Mouse (Mus musculus) hindbrain, embryonic 12.5 days (tissue): Measurements from ENCODE around the gene Wnk3. TPM values are rescaled to one million over a fixed set of nuclear protein-coding genes. Genes with fewer than 3 reads are reported as not detected.
"Not testable (repeated sequence)": the region's sequence is repeated elsewhere in the genome, so short reads cannot be mapped to it uniquely, and the experiment has no call there.

Source experiments
- ATAC-seq: fragments of 200-750 bp; cut with Nextera tagmentation; 2 replicates; pipeline ENCODE4 v1.8.0; 2017; ENCODE audit warnings: moderate TSS enrichment; ENCODE audit not compliant: low FRiP score
- H3K27ac ChIP-seq: fragments of 300-500 bp; sonication (generic); 2 replicates; pipeline ENCODE4 v1.5.1; 2016; ENCODE audit warnings: mild to moderate bottlenecking
- H3K27me3 ChIP-seq: fragments of 300-500 bp; sonication (generic); 2 replicates; pipeline ENCODE4 v1.6.1; 2016; ENCODE audit warnings: mild to moderate bottlenecking
- H3K36me3 ChIP-seq: fragments of 300-500 bp; sonication (generic); 2 replicates; pipeline ENCODE4 v1.6.1; 2016; ENCODE audit warnings: mild to moderate bottlenecking
- H3K4me1 ChIP-seq: fragments of 300-500 bp; sonication (generic); 2 replicates; pipeline ENCODE4 v1.6.1; 2016
- H3K4me2 ChIP-seq: fragments of 300-500 bp; sonication (generic); replicated peaks from 2 replicates; pipeline ENCODE4 v1.6.1; 2016; ENCODE audit warnings: mild to moderate bottlenecking
- H3K4me3 ChIP-seq: fragments of 300-500 bp; sonication (generic); 2 replicates; pipeline ENCODE4 v1.5.1; 2016; ENCODE audit warnings: mild to moderate bottlenecking
- H3K9ac ChIP-seq: fragments of 300-500 bp; sonication (generic); 2 replicates; pipeline ENCODE4 v1.6.1; 2016; ENCODE audit warnings: mild to moderate bottlenecking, moderate library complexity
- H3K9me3 ChIP-seq: fragments of 300-500 bp; sonication (generic); replicated peaks from 2 replicates; pipeline ENCODE4 v1.6.1; 2016; ENCODE audit warnings: mild to moderate bottlenecking
- WGBS: fragments of 180-500 bp; shearing (Covaris S2); methylation state at CpG from one replicate; pipeline ENCODE4 v1.1.7; 2016; 5-methylcytosine and 5-hydroxymethylcytosine counted together
- polyA plus RNA-seq: library from polyadenylated mRNA; unstranded; fragments of >200 nt; fragmentation: Nextera tagmentation; extraction: Ambion mirVana; gene quantifications from 2 replicates; pipeline ENCODE4 v1.2.1, GENCODE M21; 2016

The Wnk3 gene
- polyA plus RNA-seq, result 18.3 and 19.5 TPM in 2 replicates

DNA sequence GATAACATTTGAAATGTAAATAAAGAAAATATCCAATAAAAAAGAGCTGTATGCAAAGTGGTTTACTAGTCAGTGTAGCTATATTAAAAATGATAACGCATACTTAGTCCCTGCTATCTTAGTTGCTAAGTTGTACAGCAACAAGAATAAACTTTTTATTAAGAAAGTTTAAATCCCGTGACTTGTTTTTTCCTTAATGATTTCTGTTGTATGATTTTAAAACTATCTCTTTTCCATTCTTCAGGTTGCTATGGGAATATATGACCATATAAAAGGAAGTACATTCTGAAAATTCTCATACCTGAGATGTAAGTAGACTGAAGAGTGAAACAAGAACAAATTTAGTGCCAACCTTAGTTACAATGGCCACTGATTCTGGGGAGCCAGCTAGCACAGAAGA lies at the start of gene Wnk3:
Gene Wnk3 (plus strand): TSS at position 301 of the 400 bp plus-strand sequence.
- no peaks in the 10 kb centered on the region for H3K9me3 ChIP-seq
- no peaks in the 10 kb centered on the region for H3K27me3 ChIP-seq
- no peak within 1 kb of the TSS for H3K4me3 ChIP-seq
- H3K4me1 ChIP-seq, result no peaks in the 10 kb centered on the region
- WGBS, result 96% methylated on average over 2 of the region's 2 CpGs
- no peak within 1 kb of the TSS for H3K4me2 ChIP-seq
- H3K9ac ChIP-seq, result no peak within 1 kb of the TSS
- no peak within 1 kb of the TSS for H3K27ac ChIP-seq
- ATAC-seq, result no peak
- H3K36me3 ChIP-seq, result no peaks in the 10 kb centered on the region

DNA sequence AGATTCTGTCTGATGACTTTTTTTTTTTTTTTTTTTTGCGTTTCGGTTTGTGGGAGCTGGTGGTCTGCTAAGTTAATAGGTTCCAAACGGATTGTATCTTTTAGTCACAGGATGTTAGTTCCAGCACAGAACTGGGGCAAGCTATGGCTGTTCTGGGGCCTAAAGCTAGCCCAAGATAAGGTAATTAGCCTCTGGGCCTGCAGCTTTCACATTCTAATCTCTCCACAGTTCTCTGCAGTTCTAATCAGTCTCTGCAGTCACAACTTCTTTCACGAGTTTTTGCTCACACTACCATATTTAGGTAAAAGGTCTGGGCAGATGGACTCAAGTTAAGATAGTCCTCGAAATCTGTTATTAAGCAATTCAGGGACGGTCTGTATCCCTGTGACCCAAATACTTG lies 39.5 kb upstream of the Wnk3 start:
- 76% methylated on average over 6 of the region's 6 CpGs for WGBS
- ATAC-seq, result no peak

DNA sequence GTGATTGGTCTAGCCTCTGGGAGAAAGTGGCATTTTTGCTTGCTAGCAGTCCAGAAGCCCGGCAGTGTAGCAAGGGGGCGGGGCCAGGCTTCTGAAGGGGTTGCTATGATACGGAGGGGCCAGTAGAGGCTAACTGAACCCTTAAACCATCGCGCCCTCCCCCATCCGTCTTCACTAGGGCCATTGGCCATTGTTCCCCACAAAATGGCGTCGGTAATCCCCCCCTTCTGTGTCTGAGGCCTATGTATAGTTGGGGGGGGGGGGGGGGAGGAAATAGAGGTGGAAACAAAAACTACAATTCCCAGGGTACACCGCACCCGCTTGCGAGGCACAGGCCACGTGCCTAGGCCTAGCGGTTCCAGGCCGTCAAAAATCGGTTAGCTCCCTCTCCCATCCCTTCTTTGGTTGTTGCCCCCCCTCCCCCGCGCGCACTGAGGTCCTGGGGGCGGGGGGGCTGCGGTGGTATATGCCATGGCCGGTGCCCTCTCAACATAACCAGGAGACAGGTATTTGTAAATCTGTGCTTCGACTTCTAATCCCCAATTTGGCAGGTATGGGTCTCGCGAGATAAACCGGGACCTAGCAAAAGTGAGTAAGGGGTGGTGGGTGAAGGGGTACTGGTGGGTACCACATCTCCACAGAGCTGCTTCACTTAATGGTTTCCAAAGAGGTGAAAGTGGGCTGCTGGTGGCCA lies 29.3 kb upstream of the Wnk3 start:
- peak overlapping the region; percentile 52 for H3K4me2 ChIP-seq
- WGBS, result 25% methylated on average over 24 of the region's 25 CpGs
- H3K27me3 ChIP-seq, result no peaks in the 10 kb centered on the region
- peak overlapping the region; percentile 45; the same call in 1 of the 2 replicates for H3K9ac ChIP-seq
- H3K4me1 ChIP-seq, result no peaks in the 10 kb centered on the region
- H3K9me3 ChIP-seq, result no peaks in the 10 kb centered on the region
- H3K27ac ChIP-seq, result peak overlapping the region; percentile 88
- H3K4me3 ChIP-seq, result peak overlapping the region; percentile 43
- ATAC-seq, result peak; percentile 82
- H3K36me3 ChIP-seq, result no peaks in the 10 kb centered on the region

More for the DNA sequence above, 39.5 kb upstream of the Wnk3 start:
- H3K4me2 ChIP-seq, result no peak overlapping the region
- H3K36me3 ChIP-seq, result no peaks in the 10 kb centered on the region
- no peaks in the 10 kb centered on the region for H3K9me3 ChIP-seq
- no peaks in the 10 kb centered on the region for H3K27me3 ChIP-seq
- H3K4me3 ChIP-seq, result no peak overlapping the region
- no peak overlapping the region for H3K9ac ChIP-seq
- no peaks in the 10 kb centered on the region for H3K4me1 ChIP-seq
- no peak overlapping the region for H3K27ac ChIP-seq

DNA sequence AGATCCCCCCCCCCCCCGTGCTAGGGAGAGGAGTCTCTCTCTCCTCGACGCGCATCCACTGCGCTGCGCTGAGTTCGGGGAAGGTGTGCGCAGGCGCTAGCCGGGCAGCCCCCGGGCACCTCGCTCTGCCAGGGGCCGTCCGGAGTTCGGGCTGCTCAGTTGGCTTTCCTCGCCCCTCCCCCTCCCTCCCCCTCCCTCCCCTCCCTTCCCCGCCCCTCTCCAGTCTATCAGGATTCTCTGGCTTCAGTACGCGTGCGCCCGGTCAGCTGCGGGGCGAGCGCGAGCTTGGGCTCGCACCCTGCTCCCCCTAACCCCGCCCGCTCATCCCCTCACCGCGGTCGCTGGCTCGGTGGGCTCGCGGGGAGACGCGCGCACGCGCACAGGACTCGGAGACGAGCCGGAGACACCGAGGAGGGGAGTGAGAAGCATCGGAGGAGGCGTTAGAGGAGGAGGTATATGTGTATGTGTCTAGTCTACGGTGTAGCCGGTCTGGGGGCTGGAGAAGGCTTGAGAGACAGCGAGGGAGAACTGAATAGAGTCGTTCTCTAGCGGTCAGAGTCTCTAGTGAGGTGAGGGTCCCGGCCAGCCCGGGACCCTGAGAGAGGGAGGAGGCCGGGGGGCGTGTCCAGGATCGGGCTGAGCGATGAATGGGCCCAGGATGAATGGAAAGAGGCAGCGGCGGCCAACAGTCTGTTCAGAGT lies 28.5 kb upstream of the Wnk3 start:
- H3K27ac ChIP-seq, result peak overlapping the region; percentile 88
- H3K4me3 ChIP-seq, result peak overlapping the region; percentile 43
- H3K27me3 ChIP-seq, result no peaks in the 10 kb centered on the region
- H3K4me1 ChIP-seq, result no peaks in the 10 kb centered on the region
- WGBS, result 18% methylated on average over 24 of the region's 58 CpGs
- peak; percentile 93 for ATAC-seq
- H3K9me3 ChIP-seq, result no peaks in the 10 kb centered on the region
- H3K4me2 ChIP-seq, result peak overlapping the region; percentile 52
- H3K36me3 ChIP-seq, result no peaks in the 10 kb centered on the region
- H3K9ac ChIP-seq, result peak overlapping the region; percentile 58

DNA sequence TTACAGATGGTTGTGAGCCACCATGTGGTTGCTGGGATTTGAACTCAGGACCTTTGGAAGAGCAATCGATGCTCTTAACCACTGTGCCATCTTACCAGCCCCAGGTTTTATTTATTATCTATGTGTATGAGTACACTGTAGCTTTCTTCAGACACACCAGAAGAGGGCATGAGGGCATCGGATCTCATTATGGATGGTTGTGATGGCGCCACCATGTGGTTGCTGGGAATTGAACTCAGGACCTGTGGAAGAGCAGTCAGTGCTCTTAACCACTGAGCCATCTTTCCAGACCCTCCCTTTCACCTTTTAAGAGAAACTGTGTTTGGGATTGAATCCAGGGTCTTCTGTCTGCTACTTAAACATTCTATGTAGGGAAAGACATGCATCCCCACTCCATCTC lies 24.7 kb upstream of the Wnk3 start:
- not testable (repeated sequence) for H3K27me3 ChIP-seq, ATAC-seq, H3K9me3 ChIP-seq, H3K4me2 ChIP-seq, H3K4me1 ChIP-seq, H3K27ac ChIP-seq, H3K4me3 ChIP-seq, H3K36me3 ChIP-seq, H3K9ac ChIP-seq
- 60% methylated on average over 3 of the region's 3 CpGs for WGBS

DNA sequence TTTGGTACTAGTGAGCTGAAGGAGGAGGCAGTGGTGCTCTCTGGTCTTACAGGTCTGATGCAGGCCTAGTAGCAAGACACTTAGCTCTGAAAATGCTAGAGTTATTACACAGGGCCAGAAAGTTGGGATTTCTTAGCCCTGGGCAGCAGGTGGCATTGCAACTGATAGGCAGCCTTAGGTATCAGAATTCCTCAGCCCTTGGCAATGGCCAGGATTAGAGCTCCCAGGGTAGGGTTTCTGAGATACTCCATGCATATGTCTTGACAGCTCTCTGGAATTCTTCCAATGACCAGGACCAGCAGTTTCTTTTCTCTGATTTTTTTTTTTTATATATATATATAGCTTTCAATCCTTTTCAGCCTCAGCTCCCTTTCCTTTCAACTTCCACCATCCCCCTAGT lies 100.5 kb downstream of the Wnk3 start:
- Histone ChIP-seq H3K9me3 (no peaks in the 10 kb centered on the region), H3K36me3 (peaks cover 5% of the 10 kb centered on the region; the same call in 1 of the 2 replicates), H3K4me1 (no peaks in the 10 kb centered on the region), H3K27me3 (peaks cover 3% of the 10 kb centered on the region; the same call in 1 of the 2 replicates), H3K9ac (no peak overlapping the region), H3K4me2 (no peak overlapping the region), H3K4me3 (no peak overlapping the region), H3K27ac (no peak overlapping the region)
- no peak for ATAC-seq

DNA sequence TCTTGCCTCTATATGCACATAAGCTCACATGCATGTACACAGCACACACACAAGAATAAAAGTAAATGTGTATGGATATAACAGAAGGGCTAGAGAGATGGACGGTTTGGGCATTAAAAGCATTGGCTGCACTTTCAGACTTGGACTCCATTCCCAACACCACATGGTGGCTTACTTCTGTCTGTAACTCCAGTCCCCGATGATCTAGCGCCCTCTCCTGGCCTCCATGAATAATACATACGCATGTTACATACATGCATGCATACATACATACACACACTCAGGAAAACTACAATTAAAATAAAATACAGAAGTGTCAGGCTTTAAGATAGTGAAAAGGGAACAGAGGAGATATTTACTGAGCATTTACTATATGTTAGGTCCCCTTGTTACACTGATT lies 115.9 kb downstream of the Wnk3 start:
- WGBS, result 79% methylated on average over 4 of the region's 4 CpGs
- Histone ChIP-seq H3K9ac (no peak overlapping the region), H3K4me1 (no peaks in the 10 kb centered on the region), H3K9me3 (no peaks in the 10 kb centered on the region), H3K4me3 (no peak overlapping the region), H3K27me3 (peaks cover 9% of the 10 kb centered on the region; the same call in 1 of the 2 replicates), H3K36me3 (no peaks in the 10 kb centered on the region), H3K4me2 (no peak overlapping the region), H3K27ac (no peak overlapping the region)
- no peak for ATAC-seq

DNA sequence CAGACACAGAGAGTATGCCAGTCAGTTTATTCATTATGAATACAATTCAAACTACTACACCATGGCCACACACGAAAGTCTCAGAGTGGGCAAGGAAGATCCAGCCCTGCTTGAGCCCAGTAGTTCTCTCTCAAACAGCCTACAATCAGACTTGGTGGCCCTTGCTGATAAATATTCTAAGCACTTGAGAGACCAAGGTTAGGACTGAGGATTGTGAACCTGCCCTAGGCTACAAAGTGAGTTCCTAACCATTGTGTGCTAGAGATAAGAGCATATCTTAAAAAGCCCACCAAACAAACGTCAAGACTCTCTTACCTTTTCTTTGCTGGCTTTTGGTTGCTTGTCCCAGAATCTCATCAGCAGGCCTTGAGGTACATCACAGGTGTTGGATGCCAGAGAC lies 135.7 kb downstream of the Wnk3 start:
- no peak overlapping the region for H3K4me3 ChIP-seq
- ATAC-seq, result no peak
- H3K9ac ChIP-seq, result no peak overlapping the region
- no peaks in the 10 kb centered on the region for H3K36me3 ChIP-seq
- H3K27ac ChIP-seq, result no peak overlapping the region
- H3K4me2 ChIP-seq, result no peak overlapping the region
- H3K9me3 ChIP-seq, result no peaks in the 10 kb centered on the region
- peaks cover 8% of the 10 kb centered on the region; the same call in 1 of the 2 replicates for H3K27me3 ChIP-seq
- 76% methylated on average over 2 of the region's 2 CpGs for WGBS
- H3K4me1 ChIP-seq, result no peaks in the 10 kb centered on the region

DNA sequence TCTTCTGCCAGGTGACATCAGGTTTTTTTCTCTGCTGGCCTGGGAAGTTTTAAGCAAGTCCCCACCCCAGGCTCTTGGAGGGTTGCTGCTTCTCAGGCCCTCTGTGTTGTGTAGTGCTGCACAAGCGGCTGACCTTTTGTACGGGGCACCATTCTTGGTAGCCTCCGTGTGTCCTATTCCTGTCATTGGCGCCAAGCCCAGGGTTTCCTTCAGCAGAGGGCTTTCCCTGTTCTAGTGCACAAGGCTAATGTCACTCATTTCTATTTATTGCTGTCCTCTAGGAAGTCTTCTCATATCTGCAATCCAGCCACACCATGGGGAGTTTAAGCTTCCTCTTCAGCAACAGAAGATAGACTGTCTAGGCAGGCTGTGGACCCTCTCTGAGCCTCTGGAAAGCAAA lies 139.9 kb downstream of the Wnk3 start:
- H3K27me3 ChIP-seq, result peaks cover 9% of the 10 kb centered on the region; the same call in 1 of the 2 replicates
- H3K27ac ChIP-seq, result no peak overlapping the region
- no peak overlapping the region for H3K9ac ChIP-seq
- H3K4me1 ChIP-seq, result no peaks in the 10 kb centered on the region
- 76% methylated on average over 4 of the region's 4 CpGs for WGBS
- ATAC-seq, result no peak
- no peaks in the 10 kb centered on the region for H3K36me3 ChIP-seq
- H3K9me3 ChIP-seq, result no peaks in the 10 kb centered on the region
- no peak overlapping the region for H3K4me2 ChIP-seq
- H3K4me3 ChIP-seq, result no peak overlapping the region

DNA sequence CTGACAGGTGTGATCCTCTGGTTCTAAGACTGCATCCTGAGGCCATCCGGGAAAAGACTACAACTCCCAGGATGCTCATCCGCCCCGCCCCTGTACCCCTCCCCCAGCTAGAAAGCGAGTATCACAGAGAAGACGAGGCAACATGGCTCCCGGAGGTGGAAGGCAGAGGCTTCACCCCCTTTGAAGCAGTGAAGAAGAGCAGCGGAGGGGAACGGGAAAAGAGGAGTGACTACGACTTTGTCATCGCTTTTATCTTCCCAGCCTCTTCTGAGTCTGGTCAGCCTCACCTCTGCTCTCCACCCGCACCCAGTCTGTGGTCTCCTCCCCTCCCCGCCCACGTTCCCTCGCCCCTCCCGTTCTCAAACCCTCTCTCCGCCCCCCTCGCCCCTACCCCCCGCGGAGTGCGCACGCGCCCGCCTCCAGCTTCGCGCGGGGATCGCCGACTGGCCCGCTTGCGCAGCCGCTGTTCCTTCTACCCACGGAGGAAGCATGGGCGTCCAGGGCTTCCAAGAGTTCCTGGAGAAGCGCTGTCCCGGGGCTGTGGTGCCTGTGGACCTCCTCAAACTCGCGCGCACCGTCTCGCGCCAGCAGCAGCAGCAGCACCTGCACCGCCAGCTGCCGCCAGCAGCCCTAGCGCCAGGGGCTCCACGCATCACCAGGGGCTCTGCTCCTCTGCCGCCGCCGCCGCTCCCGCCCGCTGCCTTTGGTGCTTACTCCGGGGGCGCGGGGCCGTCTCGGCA lies 146.1 kb downstream of the Wnk3 start, which contains the start of gene Fam120c:
Gene Fam120c (plus strand): TSS at position 415 of the 740 bp plus-strand sequence.
- Histone ChIP-seq H3K4me2 (peak within 1 kb of the TSS; percentile 67), H3K4me1 (peaks cover 8% of the 10 kb centered on the region), H3K9ac (peak within 1 kb of the TSS; percentile 73), H3K27ac (peak within 1 kb of the TSS; percentile 84), H3K27me3 (peaks cover 11% of the 10 kb centered on the region), H3K36me3 (no peaks in the 10 kb centered on the region), H3K9me3 (no peaks in the 10 kb centered on the region), H3K4me3 (peak within 1 kb of the TSS; percentile 66)
- peak; percentile 96 for ATAC-seq
- WGBS, result 19% methylated on average over 44 of the region's 56 CpGs

DNA sequence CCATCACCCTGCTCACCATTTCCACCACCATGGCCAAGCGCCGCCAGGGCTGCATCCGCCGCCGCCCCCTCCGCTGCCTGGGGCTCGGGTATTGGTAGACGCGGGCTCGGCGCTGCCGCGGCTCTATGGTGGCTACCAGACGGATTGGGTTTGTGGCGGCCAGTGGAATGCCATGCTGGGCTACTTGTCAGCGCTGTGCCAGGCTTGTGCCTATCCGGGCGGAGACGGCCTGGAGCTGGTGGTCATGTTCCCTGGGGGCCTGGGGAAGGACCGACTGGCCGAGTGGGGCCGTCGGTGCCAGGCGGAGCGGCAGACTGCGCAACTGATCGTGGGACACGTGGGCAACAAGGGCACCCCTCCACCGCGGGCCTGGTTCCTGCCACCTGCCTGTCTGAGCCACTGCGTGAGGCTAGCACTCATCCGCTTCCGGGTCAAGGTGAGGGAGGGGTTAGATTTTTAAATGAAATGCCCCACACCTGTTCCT lies 146.7 kb downstream of the Wnk3 start:
- peak; percentile 53 for ATAC-seq
- Histone ChIP-seq H3K4me2 (peak overlapping the region; percentile 67), H3K27ac (peak overlapping the region; percentile 84), H3K9ac (peak overlapping the region; percentile 73), H3K36me3 (no peaks in the 10 kb centered on the region), H3K27me3 (peaks cover 11% of the 10 kb centered on the region), H3K4me1 (peaks cover 8% of the 10 kb centered on the region), H3K9me3 (no peaks in the 10 kb centered on the region), H3K4me3 (peak overlapping the region; percentile 66)
- WGBS, result 14% methylated on average over 30 of the region's 33 CpGs
